In genomic region chr19:21781066-21781786, GRCm38 (mm10) we compare ENCODE assay signal across 9 mouse cellular contexts. TPM values are rescaled to one million over a fixed set of nuclear protein-coding genes. Genes with fewer than 3 reads are reported as not detected.
DNase-seq lines count a peak whose midpoint lies in the region; ATAC-seq and TF ChIP-seq lines count a peak whose summit lies in the region.
"Had no signal": no experiment of that assay in that cellular context is flagged by ENCODE, and none has a peak within 500 bp of the region (broad histone marks: within the 10 kb centered on the region; RNA-seq: fewer than 3 reads in every experiment).

No protein-coding gene starts in this region.

- no peaks in the 10 kb centered on the region for H3K36me3 ChIP-seq in hindbrain, embryonic 15.5 days
- no peaks in the 10 kb centered on the region for H3K36me3 ChIP-seq in neural tube, embryonic 13.5 days
- H3K36me3 ChIP-seq: intestine, embryonic 15.5 days had no signal

- H3K4me2 ChIP-seq in hindbrain, embryonic 15.5 days = peak overlapping the region; percentile 89
- H3K4me2 ChIP-seq in neural tube, embryonic 13.5 days = peak overlapping the region; percentile 86
- H3K4me2 ChIP-seq: intestine, embryonic 15.5 days had no signal

- H3K4me3 ChIP-seq in lung, adult 2 months (replicated peaks; ENCODE audit: extremely low read depth, low read depth, low read length) = peak overlapping the region; percentile 96
- H3K4me3 ChIP-seq in hindbrain, embryonic 15.5 days = peak overlapping the region; percentile 97
- H3K4me3 ChIP-seq in neural tube, embryonic 13.5 days = peak overlapping the region; percentile 96
- H3K4me3 ChIP-seq: intestine, embryonic 15.5 days had no signal

- peaks cover 14% of the 10 kb centered on the region for H3K4me1 ChIP-seq in lung, adult 2 months (ENCODE audit: control insufficient read depth, insufficient read depth, low read length)
- peaks cover 74% of the 10 kb centered on the region for H3K4me1 ChIP-seq in hindbrain, embryonic 15.5 days (replicated peaks)
- H3K4me1 ChIP-seq in neural tube, embryonic 13.5 days (replicated peaks) = peaks cover 78% of the 10 kb centered on the region

- peak overlapping the region; percentile 70 for H3K27ac ChIP-seq in hindbrain, embryonic 15.5 days (replicated peaks)
- peak overlapping the region; percentile 97 for H3K27ac ChIP-seq in neural tube, embryonic 13.5 days (replicated peaks)
- H3K27ac ChIP-seq: intestine, embryonic 15.5 days had no signal

- 58% methylated on average over 7 of the region's 7 CpGs for WGBS in lung, adult 2 months
- WGBS in hindbrain, embryonic 15.5 days = 19% methylated on average over 7 of the region's 7 CpGs
- 25% methylated on average over 7 of the region's 7 CpGs for WGBS in neural tube, embryonic 13.5 days

- peak overlapping the region; percentile 12 for H3K9ac ChIP-seq in hindbrain, embryonic 15.5 days
- H3K9ac ChIP-seq in neural tube, embryonic 13.5 days = peak overlapping the region; percentile 95
- H3K9ac ChIP-seq: intestine, embryonic 15.5 days had no signal

- TF ChIP-seq POLR2A in lung, adult 2 months (IDR thresholded peaks at IDR 0.05; ENCODE audit: borderline replicate concordance, extremely low read depth, low read depth, low read length) = no peak

- DNase-seq in lung, adult 2 months = no peak
- DNase-seq in lung, postnatal 10 days = no peak
- DNase-seq in embryo, embryonic 11 days = peak; percentile 79
- no peak for DNase-seq in kidney, adult 11 months
- no peak for DNase-seq in ovary, postnatal 14 days (ENCODE audit: low spot score)
- DNase-seq in layer of hippocampus, adult 8-10 months (ENCODE audit: low spot score in 2 of 2) = no peak

- H3K9me3 ChIP-seq in hindbrain, embryonic 15.5 days = no peaks in the 10 kb centered on the region
- no peaks in the 10 kb centered on the region for H3K9me3 ChIP-seq in neural tube, embryonic 13.5 days
- H3K9me3 ChIP-seq: intestine, embryonic 15.5 days had no signal

- no peak for ATAC-seq in hindbrain, embryonic 15.5 days (ENCODE audit: low FRiP score, low read depth)
- ATAC-seq in neural tube, embryonic 13.5 days (ENCODE audit: low read depth) = peak; percentile 44
- ATAC-seq: intestine, embryonic 15.5 days had no signal

- H3K27me3 ChIP-seq in hindbrain, embryonic 15.5 days = no peaks in the 10 kb centered on the region
- no peaks in the 10 kb centered on the region for H3K27me3 ChIP-seq in neural tube, embryonic 13.5 days
- H3K27me3 ChIP-seq: intestine, embryonic 15.5 days had no signal

- TF ChIP-seq CTCF in lung, adult 2 months (IDR thresholded peaks at IDR 0.05; ENCODE audit: insufficient read depth, low read length) = no peak

RNA-seq across cellular contexts. Expression of gene Cemip2, which starts 3.1 kb away (rescaled TPM):
- 33.8 and 37.1 TPM in 2 replicates for polyA plus RNA-seq in lung, adult 2 months (2012; rRNA removed)
- polyA plus RNA-seq in hindbrain, embryonic 15.5 days (2015; fragmentation: Nextera tagmentation; extraction: Ambion mirVana) = 24.0 and 31.0 TPM in 2 replicates
- 38.5 and 41.9 TPM in 2 replicates for polyA plus RNA-seq in neural tube, embryonic 13.5 days (2015; fragmentation: Nextera tagmentation; extraction: Ambion mirVana)
- 10 to 100 TPM; 11.7 to 12.3 (median 12.0) TPM for total RNA-seq in layer of hippocampus, adult 8-10 months (2022)
